Mouse (Mus musculus) ovary, postnatal 36 days (tissue): ENCODE results near the gene Atp1b3.
"Not testable (repeated sequence)": the region's sequence is repeated elsewhere in the genome, so short reads cannot be mapped to it uniquely, and the experiment has no call there.

ENCODE experiments used
- DNase-seq: peaks from one replicate; pipeline ENCODE4 v3.0.0; 2022; ENCODE audit warnings: low spot score, mixed read lengths

Atp1b3 gene

DNA sequence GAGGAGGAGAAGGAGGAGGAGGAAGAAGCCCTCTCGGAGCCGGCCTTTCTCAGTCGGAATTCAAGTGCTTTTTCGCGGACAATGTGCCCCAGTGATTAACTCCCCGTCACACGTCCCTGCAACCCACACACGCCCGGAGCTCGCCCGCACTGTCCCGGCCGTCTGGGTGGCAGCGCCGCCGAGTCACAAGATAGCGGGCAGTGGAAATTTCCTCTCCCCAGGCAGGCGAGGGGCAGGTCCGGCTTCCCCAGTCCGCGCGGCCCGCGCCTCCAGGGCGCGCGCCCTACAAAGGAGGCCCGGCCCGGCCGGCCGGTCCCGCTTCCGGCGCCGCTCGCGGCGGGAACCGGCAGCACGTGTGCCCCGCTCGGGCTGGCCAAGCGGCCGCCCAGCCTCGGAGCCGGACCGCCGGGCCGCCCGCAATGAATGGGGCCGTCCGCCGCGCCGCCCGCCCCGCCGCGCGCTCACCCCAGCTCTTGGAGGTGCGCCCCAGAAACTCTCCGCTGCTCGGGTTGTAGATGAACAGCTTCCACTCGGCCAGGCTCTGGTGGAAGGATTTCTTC lies 581 bp downstream of the Atp1b3 start:
- peak; percentile 72 for DNase-seq

DNA sequence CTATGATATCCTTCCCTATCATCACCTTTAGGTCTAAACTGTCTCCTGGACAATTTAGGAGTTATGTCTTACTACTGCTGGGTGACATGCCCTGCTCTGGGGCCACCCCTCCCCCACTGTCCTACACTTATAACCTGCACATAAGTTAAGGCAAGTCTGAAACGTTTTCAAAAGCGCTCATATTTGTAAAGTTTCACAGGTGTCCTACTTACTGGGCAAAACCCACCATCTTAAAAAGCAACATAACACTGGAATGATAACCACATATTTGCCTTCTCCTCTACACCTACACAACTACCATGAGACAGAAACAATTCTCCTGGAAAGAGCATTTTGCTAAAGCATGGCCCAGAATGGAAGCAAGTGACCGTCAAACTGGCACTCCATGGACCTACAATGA lies 4.2 kb downstream of the Atp1b3 start:
- DNase-seq, result no peak

DNA sequence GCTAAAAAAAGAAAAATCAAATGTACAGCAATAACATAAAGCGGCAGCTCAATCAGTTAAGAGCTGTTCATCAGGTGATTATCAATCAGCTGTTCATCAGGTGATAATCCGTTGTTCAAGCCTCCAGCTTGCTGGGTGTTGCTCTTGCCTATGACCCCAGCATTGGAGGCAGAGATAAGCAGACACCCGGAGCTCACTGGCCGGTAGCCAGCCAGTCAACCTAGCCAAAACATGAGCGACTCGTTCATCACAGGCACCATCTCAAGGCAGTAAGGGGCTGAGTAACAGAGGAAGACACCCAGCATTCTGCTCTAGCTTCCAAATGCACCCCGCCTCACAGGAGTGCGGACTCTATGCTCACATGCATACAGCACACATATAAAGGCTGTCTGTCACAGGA lies 10.4 kb downstream of the Atp1b3 start:
- peak; percentile 61 for DNase-seq

DNA sequence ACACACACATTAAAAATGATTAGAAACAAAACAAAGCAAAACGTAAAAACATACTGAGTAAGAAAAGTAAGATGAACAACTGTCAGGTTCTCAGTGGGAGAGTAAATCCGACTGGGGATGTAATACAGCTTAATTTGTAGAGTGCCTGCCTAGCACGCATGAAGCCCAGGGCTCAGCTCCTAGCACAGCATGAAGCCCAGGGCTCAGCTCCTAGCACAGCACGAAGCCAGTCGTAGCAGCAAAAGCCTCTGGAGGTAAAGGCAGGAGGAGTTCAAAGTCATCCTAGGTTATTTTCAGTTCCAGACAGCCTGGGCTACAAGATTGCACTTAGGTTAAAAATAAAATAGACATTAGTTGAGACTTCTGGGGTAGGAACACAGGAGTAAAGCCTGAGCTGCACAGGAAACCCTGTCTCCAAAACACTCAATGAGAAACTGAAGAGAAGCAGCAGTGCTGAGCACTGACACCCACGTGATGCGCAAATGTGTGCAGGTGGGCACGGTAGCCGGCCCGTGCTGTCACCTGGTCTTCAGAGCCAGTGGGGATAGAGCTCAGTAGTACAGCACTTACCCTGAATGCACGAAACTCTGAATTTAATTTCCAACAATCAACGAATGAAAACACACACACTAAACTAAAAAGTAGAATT lies 11.0 kb downstream of the Atp1b3 start:
- DNase-seq, result no peak

DNA sequence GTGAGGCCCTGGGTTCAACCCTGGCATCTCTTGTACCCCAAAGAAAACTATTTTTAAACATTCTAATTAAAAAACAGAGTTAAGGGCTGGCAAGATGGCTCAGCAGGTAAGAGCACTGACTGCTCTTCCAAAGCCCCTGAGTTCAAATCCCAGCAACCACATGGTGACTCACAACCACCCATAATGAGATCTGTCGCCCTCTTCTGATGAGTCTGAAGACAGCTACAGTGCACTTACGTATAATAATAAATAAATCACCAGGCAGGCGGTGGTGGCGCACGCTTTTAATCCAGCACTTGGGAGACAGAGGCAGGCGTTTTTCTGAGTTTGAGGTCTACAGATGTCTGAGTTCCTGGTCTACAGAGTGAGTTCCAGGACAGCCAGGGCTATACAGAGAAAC lies 12.5 kb downstream of the Atp1b3 start:
- DNase-seq, result not testable (repeated sequence)

DNA sequence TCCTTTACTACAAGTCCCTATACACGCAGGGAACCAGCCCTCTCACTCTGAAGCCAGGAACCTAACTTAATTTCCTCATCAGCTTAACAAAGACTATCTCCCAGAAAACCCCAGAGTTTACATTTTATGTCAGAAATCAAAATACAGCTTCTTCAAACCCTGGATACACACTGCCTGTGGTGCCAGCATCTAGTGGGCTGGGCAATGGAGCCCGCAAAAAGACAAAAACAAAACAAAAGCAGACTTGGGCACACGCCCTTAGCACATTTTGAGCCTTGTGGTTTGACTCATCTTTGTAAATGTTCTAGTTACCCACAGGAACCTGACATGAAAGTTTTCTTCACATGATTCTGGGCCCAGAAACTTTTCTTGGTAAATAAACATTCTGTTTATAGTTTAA lies 13.8 kb downstream of the Atp1b3 start:
- no peak for DNase-seq

DNA sequence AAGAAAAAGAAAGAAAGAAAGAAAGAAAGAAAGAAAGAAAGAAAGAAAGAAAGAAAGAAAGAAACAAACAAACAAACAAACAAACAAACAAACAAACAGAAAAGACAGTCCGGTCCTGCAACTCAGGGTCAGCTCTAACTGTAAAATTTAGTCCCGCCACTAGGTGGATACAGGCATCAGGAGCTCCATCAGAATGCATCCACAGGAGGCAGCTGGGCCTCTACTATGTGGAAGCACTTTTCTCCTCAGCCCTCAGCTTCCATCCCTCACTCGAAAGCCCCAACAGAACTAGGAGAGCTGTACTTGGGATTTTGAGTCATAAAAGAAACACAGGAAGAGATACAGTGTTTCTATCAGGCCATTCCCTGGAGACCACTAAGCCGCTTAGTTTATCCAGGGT lies 14.2 kb downstream of the Atp1b3 start:
- DNase-seq, result no peak

DNA sequence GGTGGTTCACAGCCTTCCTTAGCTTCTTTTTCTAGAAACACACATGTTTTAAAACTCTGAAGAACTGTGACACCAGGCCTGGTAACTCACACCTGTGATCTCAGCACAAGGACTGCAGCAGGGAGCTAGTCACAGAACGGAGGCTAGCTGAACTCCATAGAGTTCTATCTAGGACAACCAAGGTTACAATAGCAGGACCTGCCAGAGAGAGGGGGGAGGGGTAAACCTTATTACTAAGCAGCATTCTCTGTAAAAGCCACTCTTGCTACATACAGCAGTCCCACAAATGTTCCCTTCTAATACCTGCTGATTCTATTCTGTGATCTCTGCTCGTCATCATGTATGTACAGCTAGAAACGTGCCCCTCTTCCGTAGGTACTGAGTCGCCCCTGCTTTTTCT lies 15.4 kb downstream of the Atp1b3 start:
- DNase-seq, result no peak

DNA sequence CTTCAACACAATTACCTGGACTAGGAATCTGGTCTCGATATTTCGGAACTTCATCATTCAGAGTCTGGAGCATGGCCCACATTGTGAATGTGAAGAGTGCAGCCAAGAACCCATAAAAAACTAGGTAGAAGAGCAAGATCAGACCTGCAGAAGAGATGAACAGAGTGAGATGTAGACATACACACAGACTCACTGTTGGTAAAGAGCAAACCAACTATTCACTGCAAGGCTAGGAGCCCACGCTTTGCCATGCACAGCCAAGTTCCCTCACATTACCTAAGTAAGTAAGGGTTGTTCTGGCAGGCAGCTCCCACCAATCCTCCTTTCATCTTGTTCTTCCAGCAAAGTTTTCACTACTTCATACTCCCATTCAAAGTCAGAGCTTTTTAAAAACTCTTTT lies 18.5 kb downstream of the Atp1b3 start:
- no peak for DNase-seq

DNA sequence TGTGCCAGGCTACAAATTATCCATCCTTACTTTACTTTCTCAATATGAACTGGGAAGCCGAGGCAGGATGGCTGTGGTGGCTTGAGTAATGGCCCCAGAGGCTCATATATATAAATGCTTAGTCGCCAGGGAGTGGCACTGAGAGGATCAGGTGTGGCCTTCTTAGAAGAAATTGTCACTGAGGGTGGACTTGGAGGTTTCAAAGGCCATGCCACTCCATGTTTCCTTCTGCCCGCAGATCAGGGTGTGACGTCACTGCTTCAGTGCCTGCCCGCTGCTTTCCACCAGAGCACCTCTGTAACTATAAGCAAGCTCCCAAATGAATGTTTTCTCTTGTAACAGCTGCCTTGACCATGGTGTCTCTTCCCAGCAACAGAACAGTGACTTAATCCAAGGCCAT lies 33.1 kb downstream of the Atp1b3 start:
- no peak for DNase-seq

DNA sequence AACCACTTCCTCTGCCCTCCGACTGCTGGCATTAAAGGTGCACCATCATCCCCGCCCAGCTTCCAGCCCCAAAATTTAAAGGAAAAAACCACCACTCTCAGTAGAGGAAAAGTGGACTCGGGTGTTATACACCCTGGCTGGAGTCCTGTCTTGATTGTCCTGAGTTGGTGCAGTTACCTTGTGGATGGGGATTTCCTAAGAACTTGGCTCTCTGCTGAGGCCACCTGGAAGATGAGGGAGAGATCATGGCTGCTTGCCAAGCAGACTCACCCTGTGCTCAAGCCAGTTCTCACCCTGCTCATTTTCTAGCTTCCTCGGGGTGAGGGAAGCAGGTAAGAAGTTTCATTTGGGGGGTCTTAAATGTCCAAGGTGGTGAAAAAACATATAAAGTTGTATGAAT lies 36.0 kb downstream of the Atp1b3 start:
- no peak for DNase-seq

DNA sequence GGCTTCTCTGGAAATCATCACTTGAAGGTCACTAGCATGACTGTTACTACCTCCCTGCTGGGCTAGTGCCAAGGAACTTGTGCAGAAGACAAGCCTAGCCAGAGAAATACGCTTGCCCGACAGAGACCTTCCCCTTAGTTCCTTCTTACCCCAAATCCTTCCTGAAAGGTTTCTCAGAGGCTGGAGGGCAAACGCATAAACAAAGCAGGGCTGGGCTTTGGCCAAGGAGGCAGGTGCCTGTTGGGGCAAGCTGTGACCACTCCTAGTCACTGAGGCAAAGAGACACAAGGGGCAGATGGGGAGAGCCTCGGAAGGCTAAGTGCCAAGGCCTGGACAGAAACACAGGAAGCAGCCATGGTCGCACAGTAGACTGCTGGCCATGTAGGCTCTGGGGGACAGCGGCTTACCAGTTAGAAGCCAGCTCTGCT lies 37.7 kb downstream of the Atp1b3 start:
- DNase-seq, result peak; percentile 58

DNA sequence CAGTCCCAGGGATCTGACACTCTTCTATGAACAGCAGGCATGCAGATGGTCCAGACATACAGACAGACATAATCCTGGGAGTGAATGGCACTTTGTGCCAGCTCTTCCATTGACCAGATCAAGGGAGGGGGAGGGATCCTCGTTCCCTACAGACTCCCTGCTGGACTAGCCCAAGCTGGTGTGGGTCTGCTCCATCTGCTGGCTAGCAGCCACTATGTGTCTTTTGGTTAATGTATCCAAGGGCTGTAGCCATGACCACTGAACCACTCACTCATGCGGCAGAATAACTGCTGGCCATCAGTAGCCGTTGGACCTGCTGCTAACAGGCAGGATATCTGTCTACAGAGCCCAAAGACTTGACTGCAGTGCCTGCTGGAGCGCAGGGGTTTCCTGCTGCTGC lies 39.7 kb downstream of the Atp1b3 start:
- no peak for DNase-seq

DNA sequence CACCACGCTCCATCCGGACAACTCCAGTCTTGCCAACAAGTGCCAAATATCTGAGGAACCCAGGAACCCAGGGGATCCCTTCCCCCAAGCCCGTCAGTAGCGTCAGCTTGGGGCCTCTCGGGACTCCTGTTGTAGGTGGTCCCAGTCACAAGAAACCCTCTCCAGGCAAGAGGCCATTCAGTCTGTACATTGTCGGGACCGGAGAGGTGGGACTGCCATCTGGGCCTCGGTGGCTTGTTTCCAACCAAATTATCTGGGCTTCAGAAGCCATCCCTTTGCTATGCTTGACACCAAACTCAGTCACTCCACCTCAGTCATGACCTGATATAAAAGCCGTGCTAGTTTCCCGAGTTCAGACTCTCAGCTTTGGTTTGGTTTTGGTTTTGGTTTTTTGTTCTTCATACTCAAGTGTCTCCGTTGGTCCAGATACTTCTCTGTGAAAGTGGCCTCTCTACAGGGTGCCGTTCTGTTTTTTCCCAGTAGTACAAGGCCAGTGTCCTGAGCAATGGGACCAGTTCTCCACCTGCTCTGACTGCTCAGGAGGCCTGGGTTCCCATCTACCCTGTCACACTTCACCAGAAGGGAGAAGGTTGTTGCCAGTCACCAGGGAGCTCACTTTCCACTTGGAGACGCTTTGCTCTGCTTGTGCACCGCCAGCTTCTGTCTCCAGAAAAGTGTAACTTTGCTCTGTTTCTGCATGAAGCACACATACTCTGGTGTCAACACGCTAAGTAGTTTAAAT lies 41.7 kb downstream of the Atp1b3 start:
- DNase-seq, result no peak

DNA sequence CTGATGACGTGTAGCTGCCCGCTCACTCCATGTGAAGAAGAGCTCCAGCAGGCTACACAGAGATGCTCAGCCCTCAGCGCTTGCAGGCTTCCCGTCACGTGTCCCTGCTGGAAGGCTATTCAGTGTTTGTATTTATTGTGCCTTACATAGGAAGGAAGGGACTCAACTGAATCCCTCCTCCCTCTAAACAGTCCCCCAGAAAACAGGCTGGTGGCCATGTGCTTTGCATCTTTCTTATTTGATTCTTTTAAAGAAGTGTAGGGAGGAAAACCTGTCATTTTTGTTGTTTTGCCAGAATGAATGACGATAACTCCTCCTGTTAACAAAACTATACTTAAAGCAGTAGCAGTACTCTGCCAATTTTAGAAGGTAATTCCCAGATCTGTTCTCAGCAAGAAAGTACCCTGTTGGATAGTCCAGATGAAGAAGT lies 43.7 kb downstream of the Atp1b3 start:
- no peak for DNase-seq

DNA sequence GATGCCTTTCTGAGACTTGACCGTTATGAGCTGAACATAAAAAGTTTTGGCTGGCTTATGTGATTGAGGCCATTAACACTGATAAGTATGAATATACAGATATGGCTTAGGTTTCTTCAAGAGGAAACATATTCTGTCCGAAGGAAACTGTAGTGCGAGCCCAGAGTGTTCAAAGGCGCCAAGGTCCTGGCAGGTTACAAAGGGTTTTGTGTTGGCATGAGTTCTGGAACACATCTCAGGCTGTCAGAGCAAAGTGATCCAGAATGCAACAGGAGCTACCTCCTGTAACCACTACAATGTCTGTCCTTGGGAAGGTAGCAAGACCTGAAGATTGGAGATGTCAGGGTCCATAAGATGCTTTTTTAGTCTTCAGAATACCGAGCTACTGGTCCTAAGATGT lies 44.9 kb downstream of the Atp1b3 start:
- no peak for DNase-seq

DNA sequence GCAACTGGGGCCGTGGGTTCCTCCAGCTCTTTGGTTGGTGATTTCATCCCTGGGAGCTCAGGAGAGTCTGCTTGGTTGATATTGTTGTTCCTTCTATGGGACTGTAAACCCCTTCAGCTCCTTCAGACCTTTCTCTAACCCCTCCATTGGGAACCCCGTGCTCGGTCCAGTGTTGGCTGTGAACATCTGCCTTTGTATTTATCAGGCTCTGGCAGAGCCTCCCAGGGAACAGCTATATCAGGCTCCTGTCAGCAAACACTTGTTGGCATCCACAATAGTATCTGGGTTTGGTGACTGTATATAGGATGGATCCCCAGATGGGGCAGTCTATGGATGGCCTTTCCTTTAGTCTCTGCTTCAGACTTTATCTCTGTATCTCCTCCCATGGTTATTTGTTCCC lies 52.2 kb downstream of the Atp1b3 start:
- DNase-seq, result no peak

DNA sequence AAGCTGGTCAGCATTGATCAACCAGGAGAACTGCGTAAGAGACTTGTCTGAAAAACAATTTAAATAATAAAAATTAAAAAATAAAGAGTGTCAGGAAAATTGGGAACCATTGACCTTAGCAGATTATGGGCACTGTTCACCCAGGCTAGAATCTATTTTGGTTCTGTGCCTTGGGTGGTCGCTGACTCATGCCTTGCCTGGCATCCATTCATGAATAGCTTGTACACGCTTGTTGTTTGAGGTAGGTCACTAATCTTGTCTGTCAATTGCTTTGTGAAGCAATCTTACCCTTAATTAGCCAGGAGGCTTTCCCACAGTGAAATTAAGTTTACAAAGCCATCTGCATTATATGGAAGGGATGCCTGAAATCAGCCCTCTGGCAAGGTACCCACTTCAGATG lies 55.4 kb downstream of the Atp1b3 start:
- no peak for DNase-seq

DNA sequence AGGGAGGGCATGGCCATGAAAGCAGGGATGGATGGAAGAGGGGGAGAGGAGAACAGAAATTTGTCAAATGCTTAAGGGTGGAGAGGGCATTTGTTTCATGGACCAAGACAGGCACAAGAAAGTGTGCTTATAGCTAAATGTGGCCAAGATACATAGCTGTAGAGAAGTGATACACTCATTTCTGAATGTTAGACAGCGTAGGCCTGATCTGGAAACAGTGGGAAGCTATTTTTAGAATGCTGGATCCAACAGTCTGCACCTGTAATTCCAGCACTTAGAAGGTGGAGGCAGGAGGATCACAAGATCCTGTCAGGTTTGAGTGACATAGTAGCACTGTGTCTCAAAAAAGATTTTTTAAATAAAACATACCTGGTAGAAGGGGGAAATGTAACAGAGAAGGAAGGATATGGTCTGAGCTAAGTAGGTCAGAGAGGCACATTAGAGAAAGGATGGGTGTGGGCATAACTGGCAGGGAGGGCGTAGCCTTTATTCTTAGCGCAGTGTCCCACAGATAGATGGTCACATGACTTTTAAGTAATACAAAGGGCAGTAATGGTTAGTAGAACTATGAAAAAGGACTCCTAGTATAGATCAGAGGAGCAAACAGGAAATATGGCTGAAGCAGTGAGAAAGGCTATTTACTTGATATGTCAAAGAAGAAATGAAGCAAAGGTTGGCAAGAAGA lies 64.8 kb downstream of the Atp1b3 start:
- no peak for DNase-seq

DNA sequence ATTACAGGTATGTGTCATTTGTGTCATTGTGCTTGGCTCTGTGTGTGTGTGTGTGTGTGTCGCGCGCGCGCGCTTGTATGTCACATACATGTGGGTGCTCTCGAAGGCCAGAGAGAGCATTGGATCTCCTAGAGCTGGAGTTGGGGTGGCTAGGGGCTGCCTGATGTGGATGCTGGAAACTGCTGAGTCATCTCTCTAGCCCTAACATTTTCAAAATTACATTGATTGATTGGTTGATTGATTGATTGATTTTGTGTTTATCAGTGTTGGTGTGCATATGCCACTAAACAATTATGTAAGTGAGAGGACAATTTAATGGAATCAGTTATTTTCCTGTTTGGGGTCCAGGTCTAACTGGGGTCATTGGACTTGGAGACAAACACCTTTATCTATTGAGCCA lies 72.1 kb downstream of the Atp1b3 start:
- no peak for DNase-seq

DNA sequence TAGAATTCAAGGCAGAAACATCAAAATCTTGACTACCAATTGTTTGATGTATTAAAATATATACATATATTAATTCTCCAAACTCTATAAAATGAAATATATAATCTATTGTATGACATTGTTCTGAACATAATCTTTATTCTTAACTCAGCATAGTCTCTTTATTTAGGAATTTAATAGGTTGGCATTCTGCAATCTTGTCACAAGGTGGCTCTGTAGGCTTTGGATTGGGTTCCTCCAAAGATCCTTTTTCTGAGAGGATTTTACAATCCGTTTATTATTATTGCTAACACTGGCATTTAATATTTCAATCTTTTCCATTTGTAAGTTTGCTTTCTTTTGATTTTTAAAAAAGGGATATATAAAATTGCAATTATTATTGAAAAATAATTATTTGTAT lies 79.3 kb downstream of the Atp1b3 start:
- DNase-seq, result no peak
